Mouse (Mus musculus) intestine, embryonic 16.5 days (tissue): ENCODE measurements around the gene Litaf. TPM values are rescaled to one million over a fixed set of nuclear protein-coding genes. Genes with fewer than 3 reads are reported as not detected.

ENCODE experiments used
- ATAC-seq: fragments of 200-750 bp; cut with Nextera tagmentation; 2 replicates; pipeline ENCODE4 v1.8.0; 2017; ENCODE audit warnings: moderate TSS enrichment, moderate library complexity
- H3K27ac ChIP-seq: fragments of 300-500 bp; sonication (generic); 2 replicates; pipeline ENCODE4 v1.5.1; 2014; ENCODE audit warnings: mild to moderate bottlenecking, low read length
- H3K27me3 ChIP-seq: fragments of 300-500 bp; sonication (generic); replicated peaks from 2 replicates; pipeline ENCODE4 v1.6.1; 2014; ENCODE audit warnings: low read length, control low read depth, mixed read lengths; ENCODE audit not compliant: control insufficient read depth, insufficient read depth
- H3K36me3 ChIP-seq: fragments of 300-500 bp; sonication (generic); 2 replicates; pipeline ENCODE4 v1.6.1; 2014; ENCODE audit warnings: low read length, control low read depth; ENCODE audit not compliant: control insufficient read depth, insufficient read depth
- H3K4me1 ChIP-seq: fragments of 300-500 bp; sonication (generic); 2 replicates; pipeline ENCODE4 v1.6.1; 2014; ENCODE audit warnings: low read length, control low read depth, mixed read lengths; ENCODE audit not compliant: control insufficient read depth, insufficient read depth
- H3K4me2 ChIP-seq: fragments of 300-500 bp; sonication (generic); 2 replicates; pipeline ENCODE4 v1.6.1; 2014; ENCODE audit warnings: low read depth, low read length, control low read depth
- H3K4me3 ChIP-seq: fragments of 300-500 bp; sonication (generic); 2 replicates; pipeline ENCODE4 v1.5.1; 2014; ENCODE audit warnings: mild to moderate bottlenecking, low read length
- H3K9ac ChIP-seq: fragments of 300-500 bp; sonication (generic); 2 replicates; pipeline ENCODE4 v1.6.1; 2014; ENCODE audit warnings: low read depth, low read length
- H3K9me3 ChIP-seq: fragments of 300-500 bp; sonication (generic); 2 replicates; pipeline ENCODE4 v1.6.1; 2016; ENCODE audit warnings: low read length, control low read depth; ENCODE audit not compliant: control insufficient read depth
- WGBS: fragments of 180-500 bp; shearing (Covaris S2); extraction: QIAGEN DNeasy Blood & Tissue Kit; methylation state at CpG from one replicate; pipeline ENCODE4 v1.1.7; 2014; 5-methylcytosine and 5-hydroxymethylcytosine counted together
- polyA plus RNA-seq: library from polyadenylated mRNA; unstranded; fragments of >200 nt; fragmentation: Nextera tagmentation; extraction: Ambion mirVana; gene quantifications from 2 replicates; pipeline ENCODE4 v1.2.1, GENCODE M21; 2015

Gene Litaf
- polyA plus RNA-seq, 1 experiment from 2014 or later = 110 TPM

GRCm38 (mm10) chr16:11035273-11035672 is 30.7 kb downstream of the Litaf start:
- 84% methylated on average over 9 of the region's 9 CpGs for WGBS
- H3K9ac ChIP-seq = no peak overlapping the region
- no peak overlapping the region for H3K4me3 ChIP-seq
- no peaks in the 10 kb centered on the region for H3K36me3 ChIP-seq
- no peaks in the 10 kb centered on the region for H3K27me3 ChIP-seq
- H3K4me2 ChIP-seq = no peak overlapping the region
- no peaks in the 10 kb centered on the region for H3K4me1 ChIP-seq
- ATAC-seq = no peak
- H3K9me3 ChIP-seq = no peaks in the 10 kb centered on the region
- H3K27ac ChIP-seq = no peak overlapping the region

GRCm38 (mm10) chr16:11034193-11034803 is 31.7 kb downstream of the Litaf start:
- Histone ChIP-seq H3K9me3 (no peaks in the 10 kb centered on the region), H3K4me2 (no peak overlapping the region), H3K4me3 (no peak overlapping the region), H3K36me3 (no peaks in the 10 kb centered on the region), H3K4me1 (no peaks in the 10 kb centered on the region), H3K27me3 (no peaks in the 10 kb centered on the region), H3K27ac (no peak overlapping the region), H3K9ac (no peak overlapping the region)
- under 1% methylated on average over 4 of the region's 4 CpGs for WGBS
- peak; percentile 74 for ATAC-seq

GRCm38 (mm10) chr16:11031320-11031719 is 34.6 kb downstream of the Litaf start:
- Histone ChIP-seq H3K27ac (no peak overlapping the region), H3K36me3 (no peaks in the 10 kb centered on the region), H3K4me3 (no peak overlapping the region), H3K9me3 (no peaks in the 10 kb centered on the region), H3K27me3 (no peaks in the 10 kb centered on the region), H3K9ac (no peak overlapping the region), H3K4me2 (no peak overlapping the region), H3K4me1 (no peaks in the 10 kb centered on the region)
- WGBS = 42% methylated on average over 3 of the region's 3 CpGs
- ATAC-seq = no peak

- no peak overlapping the region for H3K4me2 ChIP-seq
- H3K27me3 ChIP-seq = no peaks in the 10 kb centered on the region
- 76% methylated on average over 4 of the region's 4 CpGs for WGBS
- H3K27ac ChIP-seq = no peak overlapping the region
- no peak overlapping the region for H3K9ac ChIP-seq
- no peaks in the 10 kb centered on the region for H3K4me1 ChIP-seq
- H3K4me3 ChIP-seq = no peak overlapping the region
- no peaks in the 10 kb centered on the region for H3K36me3 ChIP-seq
- no peak for ATAC-seq
- no peaks in the 10 kb centered on the region for H3K9me3 ChIP-seq
Observed at GRCm38 (mm10) chr16:11030844-11031243, 35.1 kb downstream of the Litaf start.

- no peaks in the 10 kb centered on the region for H3K36me3 ChIP-seq
- ATAC-seq = no peak
- no peak overlapping the region for H3K9ac ChIP-seq
- H3K4me2 ChIP-seq = no peak overlapping the region
- H3K27me3 ChIP-seq = no peaks in the 10 kb centered on the region
- no peaks in the 10 kb centered on the region for H3K4me1 ChIP-seq
- no peak overlapping the region for H3K4me3 ChIP-seq
- WGBS = 80% methylated on average over 7 of the region's 7 CpGs
- no peaks in the 10 kb centered on the region for H3K9me3 ChIP-seq
- no peak overlapping the region for H3K27ac ChIP-seq
Observed at GRCm38 (mm10) chr16:11028206-11028605, 37.8 kb downstream of the Litaf start.

- no peak for ATAC-seq
- Histone ChIP-seq H3K36me3 (no peaks in the 10 kb centered on the region), H3K4me3 (no peak overlapping the region), H3K9me3 (no peaks in the 10 kb centered on the region), H3K4me1 (no peaks in the 10 kb centered on the region), H3K4me2 (no peak overlapping the region), H3K27me3 (no peaks in the 10 kb centered on the region), H3K27ac (no peak overlapping the region), H3K9ac (no peak overlapping the region)
- 73% methylated on average over 3 of the region's 3 CpGs for WGBS
Observed at GRCm38 (mm10) chr16:11024841-11025240, 41.1 kb downstream of the Litaf start.

- Histone ChIP-seq H3K4me1 (peaks cover under 1% of the 10 kb centered on the region; the same call in 1 of the 2 replicates), H3K27ac (no peak overlapping the region), H3K36me3 (no peaks in the 10 kb centered on the region), H3K9me3 (no peaks in the 10 kb centered on the region), H3K27me3 (no peaks in the 10 kb centered on the region), H3K9ac (no peak overlapping the region), H3K4me3 (no peak overlapping the region), H3K4me2 (no peak overlapping the region)
- ATAC-seq = no peak
- WGBS = 83% methylated on average over 5 of the region's 5 CpGs
Observed at GRCm38 (mm10) chr16:11023618-11024017, 42.3 kb downstream of the Litaf start.

- Histone ChIP-seq H3K27me3 (no peaks in the 10 kb centered on the region), H3K27ac (no peak overlapping the region), H3K9me3 (no peaks in the 10 kb centered on the region), H3K9ac (no peak overlapping the region), H3K36me3 (no peaks in the 10 kb centered on the region), H3K4me1 (peaks cover 9% of the 10 kb centered on the region; the same call in 1 of the 2 replicates), H3K4me3 (no peak overlapping the region), H3K4me2 (no peak overlapping the region)
- ATAC-seq = no peak
- WGBS = 83% methylated on average over 4 of the region's 4 CpGs
Observed at GRCm38 (mm10) chr16:11022113-11022489, 43.9 kb downstream of the Litaf start.

GRCm38 (mm10) chr16:11021403-11022112 is 44.4 kb downstream of the Litaf start:
- ATAC-seq = no peak
- 54% methylated on average over 3 of the region's 3 CpGs for WGBS

More at GRCm38 (mm10) chr16:11021403-11022112, 44.4 kb downstream of the Litaf start:
- Histone ChIP-seq H3K4me3 (no peak overlapping the region), H3K36me3 (no peaks in the 10 kb centered on the region), H3K9me3 (no peaks in the 10 kb centered on the region), H3K4me2 (no peak overlapping the region), H3K27ac (no peak overlapping the region), H3K9ac (no peak overlapping the region), H3K4me1 (peaks cover 9% of the 10 kb centered on the region; the same call in 1 of the 2 replicates), H3K27me3 (no peaks in the 10 kb centered on the region)
